Mouse (Mus musculus): Measurements from ENCODE around the gene Sptlc2.

- TF ChIP-seq GATA1 (IDR thresholded peaks at IDR 0.05; ENCODE audit: low read length) = no peak
- TF ChIP-seq TAL1 (IDR thresholded peaks at IDR 0.05; ENCODE audit: low read length) = no peak
Measured at GRCm38 (mm10) chr12:87428295-87428694, 40.1 kb upstream of the Sptlc2 start.

Data from erythroblast, embryonic 14.5 days (primary cell).